Mouse (Mus musculus) midbrain, embryonic 14.5 days (tissue): ENCODE data around the gene Hist2h3c1. TPM values are rescaled to one million over a fixed set of nuclear protein-coding genes. Genes with fewer than 3 reads are reported as not detected.
A peak's percentile ranks its signal among the peaks of the same experiment; 100 is the strongest.
"Not testable (repeated sequence)": the region's sequence is repeated elsewhere in the genome, so short reads cannot be mapped to it uniquely, and the experiment has no call there.

Experiments
- ATAC-seq: fragments of 200-750 bp; cut with Nextera tagmentation; 2 replicates; pipeline ENCODE4 v1.8.0; 2017; ENCODE audit warnings: moderate number of reproducible peaks, moderate library complexity; ENCODE audit not compliant: low FRiP score, low TSS enrichment
- DNase-seq: peaks from one replicate; pipeline ENCODE4 v3.0.0-alpha.2; 2015
- H3K27ac ChIP-seq: fragments of 300-500 bp; sonication (generic); replicated peaks from 2 replicates; pipeline ENCODE4 v1.5.1; 2014; ENCODE audit warnings: mild to moderate bottlenecking, low read depth, low read length, moderate library complexity
- H3K27me3 ChIP-seq: fragments of 300-500 bp; sonication (generic); 2 replicates; pipeline ENCODE4 v1.6.1; 2014; ENCODE audit warnings: low read length, control low read depth, mixed read lengths; ENCODE audit not compliant: control insufficient read depth, insufficient read depth
- H3K36me3 ChIP-seq: fragments of 300-500 bp; sonication (generic); 2 replicates; pipeline ENCODE4 v1.6.1; 2014; ENCODE audit warnings: low read length, control low read depth; ENCODE audit not compliant: control insufficient read depth, insufficient read depth
- H3K4me1 ChIP-seq: fragments of 300-500 bp; sonication (generic); 2 replicates; pipeline ENCODE4 v1.6.1; 2014; ENCODE audit warnings: mild to moderate bottlenecking, antibody characterized with exemption, low read length, control low read depth; ENCODE audit not compliant: control insufficient read depth, insufficient read depth
- H3K4me2 ChIP-seq: fragments of 300-500 bp; sonication (generic); 2 replicates; pipeline ENCODE4 v1.6.1; 2014; ENCODE audit warnings: mild to moderate bottlenecking, low read length, moderate library complexity
- H3K4me3 ChIP-seq: fragments of 300-500 bp; sonication (generic); replicated peaks from 2 replicates; pipeline ENCODE4 v1.5.1; 2014; ENCODE audit warnings: low read depth, low read length
- H3K9ac ChIP-seq: fragments of 300-500 bp; sonication (generic); replicated peaks from 2 replicates; pipeline ENCODE4 v1.6.1; 2014; ENCODE audit warnings: mild to moderate bottlenecking, low read length, moderate library complexity
- H3K9me3 ChIP-seq: fragments of 300-500 bp; sonication (generic); 2 replicates; pipeline ENCODE4 v1.6.1; 2016; ENCODE audit warnings: low read length, control low read depth, mixed read lengths; ENCODE audit not compliant: control insufficient read depth
- WGBS: fragments of 180-500 bp; shearing (Covaris S2); extraction: QIAGEN DNeasy Blood & Tissue Kit; methylation state at CpG from one replicate; pipeline ENCODE4 v1.1.7; 2014; 5-methylcytosine and 5-hydroxymethylcytosine counted together
- polyA plus RNA-seq: library from polyadenylated mRNA; unstranded; fragments of >200 nt; fragmentation: Nextera tagmentation; extraction: Ambion mirVana; gene quantifications from 2 replicates; pipeline ENCODE4 v1.2.1, GENCODE M21; 2014

The Hist2h3c1 gene
- polyA plus RNA-seq, 1 experiment from 2014 or later: not detected

GRCm38 (mm10) chr3:96238954-96239793 lies 7.3 kb upstream of the Hist2h3c1 start, which contains the start of gene Hist2h3c2:
TSS of gene Hist2h3c2 (minus strand) at chr3:96239127.
- H3K9ac ChIP-seq: peak within 1 kb of the TSS; percentile 40; the same call in 1 of the 2 replicates
- peak; percentile 91 for ATAC-seq
- DNase-seq, H3K36me3 ChIP-seq, H3K27me3 ChIP-seq, H3K9me3 ChIP-seq: not testable (repeated sequence)
- peaks cover 17% of the 10 kb centered on the region; the same call in 1 of the 2 replicates for H3K4me1 ChIP-seq
- H3K27ac ChIP-seq: 0 out of 2 replicates have a peak within 1 kb of the TSS, but pooled peaks have one; percentile 13
- H3K4me3 ChIP-seq: peak within 1 kb of the TSS; percentile 31
- peak within 1 kb of the TSS; percentile 53 for H3K4me2 ChIP-seq
- 0% methylated on average over 19 of the region's 68 CpGs for WGBS

- WGBS: 4% methylated on average over 30 of the region's 85 CpGs
- peak within 1 kb of the TSS; percentile 79 for H3K27ac ChIP-seq
- H3K9ac ChIP-seq: peak within 1 kb of the TSS; percentile 44
- DNase-seq (peak; percentile 78), ATAC-seq (peak; percentile 89)
- peak within 1 kb of the TSS; percentile 56 for H3K4me2 ChIP-seq
- H3K27me3 ChIP-seq, H3K36me3 ChIP-seq, H3K9me3 ChIP-seq: not testable (repeated sequence)
- peaks cover 23% of the 10 kb centered on the region; the same call in 1 of the 2 replicates for H3K4me1 ChIP-seq
- peak within 1 kb of the TSS; percentile 22 for H3K4me3 ChIP-seq
Observed at GRCm38 (mm10) chr3:96239949-96240798, 6.3 kb upstream of the Hist2h3c1 start, which contains the start of gene Hist2h2aa2. TSS of gene Hist2h2aa2 (minus strand) at chr3:96240276.

GRCm38 (mm10) chr3:96240799-96241197 lies 5.7 kb upstream of the Hist2h3c1 start:
- Histone ChIP-seq H3K4me2 (peak overlapping the region; percentile 56), H3K27me3 (no peaks in the 10 kb centered on the region), H3K9ac (peak overlapping the region; percentile 44), H3K4me1 (peaks cover 23% of the 10 kb centered on the region; the same call in 1 of the 2 replicates), H3K4me3 (peak overlapping the region; percentile 20; the same call in 1 of the 2 replicates), H3K9me3 (no peaks in the 10 kb centered on the region), H3K27ac (peak overlapping the region; percentile 79), H3K36me3 (no peaks in the 10 kb centered on the region)
- ATAC-seq (no peak), DNase-seq (no peak)
- 71% methylated on average over 9 of the region's 9 CpGs for WGBS

- WGBS: 83% methylated on average over 7 of the region's 7 CpGs
- DNase-seq: no peak
- ATAC-seq: no peak
- Histone ChIP-seq H3K4me2 (peak overlapping the region; percentile 72), H3K27me3 (no peaks in the 10 kb centered on the region), H3K9me3 (no peaks in the 10 kb centered on the region), H3K36me3 (no peaks in the 10 kb centered on the region), H3K4me3 (no peak overlapping the region), H3K27ac (no peak overlapping the region), H3K9ac (peak overlapping the region; percentile 72; the same call in 1 of the 2 replicates), H3K4me1 (peaks cover 22% of the 10 kb centered on the region; the same call in 1 of the 2 replicates)
Observed at GRCm38 (mm10) chr3:96243921-96244572, 2.4 kb upstream of the Hist2h3c1 start.

- H3K36me3 ChIP-seq, H3K27me3 ChIP-seq, H3K9me3 ChIP-seq: not testable (repeated sequence)
- Histone ChIP-seq H3K4me2 (peak within 1 kb of the TSS; percentile 72), H3K4me3 (peak within 1 kb of the TSS; percentile 44), H3K4me1 (peaks cover 22% of the 10 kb centered on the region; the same call in 1 of the 2 replicates), H3K27ac (peak within 1 kb of the TSS; percentile 94), H3K9ac (peak within 1 kb of the TSS; percentile 72)
- DNase-seq: peak; percentile 76
- ATAC-seq: peak; percentile 89
- WGBS: under 1% methylated on average over 27 of the region's 88 CpGs
Observed at GRCm38 (mm10) chr3:96245003-96245886, 1.2 kb upstream of the Hist2h3c1 start, which contains the start of gene Hist2h2aa1. TSS of gene Hist2h2aa1 (plus strand) at chr3:96245497.

- Histone ChIP-seq H3K27ac (0 out of 2 replicates have a peak overlapping the region, but pooled peaks have one; percentile 49), H3K4me1 (0 out of 2 replicates have a peak, but pooled peaks cover 19% of the 10 kb centered on the region), H3K4me2 (peak overlapping the region; percentile 38), H3K4me3 (peak overlapping the region; percentile 23; the same call in 1 of the 2 replicates)
- not testable (repeated sequence) for H3K9ac ChIP-seq, H3K27me3 ChIP-seq, H3K9me3 ChIP-seq, H3K36me3 ChIP-seq, DNase-seq
- under 1% methylated on average over 10 of the region's 21 CpGs for WGBS
- ATAC-seq: peak; percentile 57; the same call in 1 of the 2 replicates
Observed at GRCm38 (mm10) chr3:96246018-96246417, 467 bp upstream of the Hist2h3c1 start.

DNA sequence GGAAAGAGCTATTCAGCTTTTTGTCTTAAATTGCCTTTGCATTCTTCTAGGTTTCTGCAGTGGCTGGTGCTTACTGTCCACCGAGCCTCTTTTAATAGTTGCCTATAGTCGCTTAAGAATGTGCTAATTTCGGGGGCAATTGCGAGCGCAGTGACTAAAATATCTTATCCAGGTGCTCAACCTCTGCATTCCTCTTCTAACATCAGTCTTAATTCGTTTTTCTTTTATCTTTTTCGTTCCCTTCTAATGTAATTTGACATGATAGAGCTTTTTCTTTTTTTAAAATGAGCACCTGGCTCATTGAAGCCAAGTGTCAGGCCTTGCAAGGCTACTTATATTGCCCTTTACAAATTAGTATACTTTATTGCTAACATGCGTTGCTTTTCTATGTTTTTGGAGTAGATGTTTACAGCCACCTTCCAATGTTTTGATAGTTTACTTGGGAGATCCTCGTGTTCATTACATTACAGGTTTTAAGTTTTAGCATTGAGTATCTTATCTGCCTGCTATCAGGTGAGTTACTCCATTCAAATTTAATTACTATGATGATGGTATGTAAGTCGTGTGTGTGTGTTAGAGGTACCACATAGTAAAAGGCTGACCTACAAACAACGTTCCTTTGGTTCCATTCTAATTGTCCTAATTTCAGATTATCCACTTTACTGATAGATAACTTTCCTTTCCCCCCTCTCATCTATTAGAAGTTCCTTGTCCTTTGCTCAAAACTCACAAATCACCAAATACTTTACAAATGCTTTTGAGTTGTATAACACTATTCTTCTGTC lies 1.1 kb downstream of the Hist2h3c1 start:
- ATAC-seq (no peak), DNase-seq (no peak)
- peak overlapping the region; percentile 43; the same call in 1 of the 2 replicates for H3K9ac ChIP-seq
- H3K27ac ChIP-seq: no peak overlapping the region
- H3K4me2 ChIP-seq: peak overlapping the region; percentile 49
- no peaks in the 10 kb centered on the region for H3K36me3 ChIP-seq
- no peaks in the 10 kb centered on the region for H3K27me3 ChIP-seq
- peak overlapping the region; percentile 26 for H3K4me3 ChIP-seq
- 0 out of 2 replicates have a peak, but pooled peaks cover 19% of the 10 kb centered on the region for H3K4me1 ChIP-seq
- no peaks in the 10 kb centered on the region for H3K9me3 ChIP-seq
- whole genome bisulfite sequencing: 3% methylated on average over 11 of the region's 11 CpGs
